Mouse (Mus musculus) kidney, postnatal 0 days (tissue): ENCODE measurements around the gene Birc2. TPM values are rescaled to one million over a fixed set of nuclear protein-coding genes. Genes with fewer than 3 reads are reported as not detected.

ENCODE experiments used
- ATAC-seq: fragments of 200-750 bp; cut with Nextera tagmentation; replicated peaks from 2 replicates; pipeline ENCODE4 v1.8.0; 2017; ENCODE audit warnings: low read depth, moderate number of reproducible peaks, moderate TSS enrichment, moderate library complexity; ENCODE audit not compliant: low FRiP score
- DNase-seq: peaks from one replicate; pipeline ENCODE4 v3.0.0-alpha.2; 2016; ENCODE audit warnings: low spot score
- H3K27ac ChIP-seq: fragments of 300-500 bp; sonication (generic); 2 replicates; pipeline ENCODE4 v1.5.1; 2014; ENCODE audit warnings: mild to moderate bottlenecking
- H3K27me3 ChIP-seq: fragments of 300-500 bp; sonication (generic); 2 replicates; pipeline ENCODE4 v1.6.1; 2014; ENCODE audit warnings: low read length, mixed read lengths; ENCODE audit not compliant: insufficient read depth
- H3K36me3 ChIP-seq: fragments of 300-500 bp; sonication (generic); 2 replicates; pipeline ENCODE4 v1.6.1; 2014; ENCODE audit warnings: low read length, mixed read lengths; ENCODE audit not compliant: insufficient read depth
- H3K4me1 ChIP-seq: fragments of 300-500 bp; sonication (generic); replicated peaks from 2 replicates; pipeline ENCODE4 v1.6.1; 2014; ENCODE audit warnings: antibody characterized with exemption, low read length, mixed read lengths; ENCODE audit not compliant: insufficient read depth
- H3K4me2 ChIP-seq: fragments of 300-500 bp; sonication (generic); 2 replicates; pipeline ENCODE4 v1.6.1; 2014; ENCODE audit warnings: mild to moderate bottlenecking, low read length, moderate library complexity, mixed read lengths
- H3K4me3 ChIP-seq: fragments of 300-500 bp; sonication (generic); replicated peaks from 2 replicates; pipeline ENCODE4 v1.5.1; 2014; ENCODE audit warnings: low read depth, low read length
- H3K9ac ChIP-seq: fragments of 300-500 bp; sonication (generic); 2 replicates; pipeline ENCODE4 v1.6.1; 2014; ENCODE audit warnings: low read depth, low read length
- H3K9me3 ChIP-seq: fragments of 300-500 bp; sonication (generic); replicated peaks from 2 replicates; pipeline ENCODE4 v1.6.1; 2016; ENCODE audit warnings: low read length, inconsistent platforms, mixed read lengths
- CTCF ChIP-seq: IDR thresholded peaks from 2 replicates; pipeline ENCODE4 v1.5.1; 2016; ENCODE audit warnings: antibody characterized with exemption, low read depth, mild to moderate bottlenecking, moderate library complexity
- WGBS: fragments of 180-500 bp; shearing (Covaris S2); extraction: QIAGEN DNeasy Blood & Tissue Kit; methylation state at CpG from one replicate; pipeline ENCODE4 v1.1.7; 2014; 5-methylcytosine and 5-hydroxymethylcytosine counted together
- polyA plus RNA-seq: library from polyadenylated mRNA; unstranded; fragments of >200 nt; fragmentation: Nextera tagmentation; extraction: Ambion mirVana; gene quantifications from 2 replicates; pipeline ENCODE4 v1.2.1, GENCODE M21; 2015

Gene Birc2
- polyA plus RNA-seq, 1 experiment from 2014 or later: 36.4 TPM

DNA sequence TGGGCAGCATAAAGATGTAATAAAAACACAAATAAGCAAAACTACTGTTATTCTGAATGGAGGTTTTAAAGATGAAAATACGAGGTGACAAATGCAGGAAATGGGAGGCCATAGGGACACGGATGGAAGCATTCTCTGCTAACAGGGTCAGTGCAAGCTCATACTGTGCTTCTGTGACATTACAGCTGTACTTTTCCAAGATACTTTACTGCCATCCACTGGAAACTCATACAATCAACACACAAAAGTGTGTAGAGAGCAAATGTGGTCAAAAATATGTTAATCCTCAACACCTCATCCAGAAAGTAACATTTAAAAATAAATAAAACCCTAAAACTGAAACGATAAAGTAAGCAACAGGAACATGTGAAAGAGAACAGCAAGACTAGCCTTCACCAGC is 14.1 kb downstream of the Birc2 start:
- Histone ChIP-seq H3K27ac (no peak overlapping the region), H3K36me3 (peaks cover 30% of the 10 kb centered on the region), H3K4me2 (no peak overlapping the region), H3K9me3 (no peaks in the 10 kb centered on the region), H3K27me3 (no peaks in the 10 kb centered on the region), H3K9ac (no peak overlapping the region), H3K4me3 (no peak overlapping the region), H3K4me1 (no peaks in the 10 kb centered on the region)
- TF ChIP-seq CTCF: peak; percentile 57
- 62% methylated on average over 3 of the region's 3 CpGs for WGBS
- no peak for ATAC-seq
- DNase-seq: peak; percentile 43

- H3K4me1 ChIP-seq: no peaks in the 10 kb centered on the region
- ATAC-seq: peak; percentile 29; the same call in 1 of the 2 replicates
- no peaks in the 10 kb centered on the region for H3K27me3 ChIP-seq
- TF ChIP-seq CTCF: no peak
- H3K36me3 ChIP-seq: no peaks in the 10 kb centered on the region
- no peak overlapping the region for H3K4me2 ChIP-seq
- WGBS: 67% methylated on average over 4 of the region's 5 CpGs
- DNase-seq: no peak
- H3K4me3 ChIP-seq: no peak overlapping the region
- no peaks in the 10 kb centered on the region for H3K9me3 ChIP-seq
- H3K9ac ChIP-seq: no peak overlapping the region
- H3K27ac ChIP-seq: no peak overlapping the region
Measured at GRCm38 (mm10) chr9:7805101-7805506, 31.8 kb downstream of the Birc2 start.

DNA sequence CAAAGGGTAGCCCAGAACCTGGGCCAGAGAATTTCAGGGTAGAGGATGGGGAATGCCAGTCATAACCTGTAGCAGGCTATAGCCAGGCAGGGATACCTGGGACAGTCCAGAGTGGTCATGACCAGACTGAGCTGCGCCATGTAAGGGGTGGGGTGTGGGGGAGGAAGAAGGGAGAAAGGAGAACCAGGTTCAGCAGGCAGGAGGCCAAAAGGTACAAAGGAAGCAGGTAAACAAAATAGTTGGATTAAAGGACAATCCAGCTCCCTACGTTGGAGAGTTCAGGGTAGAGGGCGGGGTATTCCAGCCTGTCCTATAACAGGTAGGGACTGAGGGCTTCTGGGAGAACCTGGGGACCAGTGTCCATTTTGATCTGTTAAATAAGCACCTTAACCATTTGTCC is 38.3 kb downstream of the Birc2 start:
- Histone ChIP-seq H3K27ac (no peak overlapping the region), H3K9me3 (no peaks in the 10 kb centered on the region), H3K4me2 (no peak overlapping the region), H3K27me3 (no peaks in the 10 kb centered on the region), H3K9ac (no peak overlapping the region), H3K4me3 (no peak overlapping the region), H3K4me1 (no peaks in the 10 kb centered on the region), H3K36me3 (no peaks in the 10 kb centered on the region)
- no peak for TF ChIP-seq CTCF
- DNase-seq: no peak
- WGBS: 77% methylated on average over 3 of the region's 3 CpGs
- peak; percentile 46 for ATAC-seq

GRCm38 (mm10) chr9:7797542-7797941 is 39.3 kb downstream of the Birc2 start:
- Histone ChIP-seq H3K36me3 (no peaks in the 10 kb centered on the region), H3K9me3 (no peaks in the 10 kb centered on the region), H3K4me2 (no peak overlapping the region), H3K27ac (no peak overlapping the region), H3K4me1 (no peaks in the 10 kb centered on the region), H3K4me3 (no peak overlapping the region), H3K9ac (no peak overlapping the region), H3K27me3 (no peaks in the 10 kb centered on the region)
- WGBS: 94% methylated on average over 2 of the region's 2 CpGs
- no peak for DNase-seq
- TF ChIP-seq CTCF: no peak
- ATAC-seq: no peak

GRCm38 (mm10) chr9:7796129-7796864 is 40.6 kb downstream of the Birc2 start:
- ATAC-seq (no peak), DNase-seq (no peak)
- Histone ChIP-seq H3K4me3 (no peak overlapping the region), H3K9ac (no peak overlapping the region), H3K9me3 (no peaks in the 10 kb centered on the region), H3K36me3 (peaks cover 6% of the 10 kb centered on the region; the same call in 1 of the 2 replicates), H3K27ac (no peak overlapping the region), H3K4me1 (no peaks in the 10 kb centered on the region), H3K27me3 (no peaks in the 10 kb centered on the region), H3K4me2 (no peak overlapping the region)
- no peak for TF ChIP-seq CTCF
- WGBS: 83% methylated on average over 6 of the region's 6 CpGs

DNA sequence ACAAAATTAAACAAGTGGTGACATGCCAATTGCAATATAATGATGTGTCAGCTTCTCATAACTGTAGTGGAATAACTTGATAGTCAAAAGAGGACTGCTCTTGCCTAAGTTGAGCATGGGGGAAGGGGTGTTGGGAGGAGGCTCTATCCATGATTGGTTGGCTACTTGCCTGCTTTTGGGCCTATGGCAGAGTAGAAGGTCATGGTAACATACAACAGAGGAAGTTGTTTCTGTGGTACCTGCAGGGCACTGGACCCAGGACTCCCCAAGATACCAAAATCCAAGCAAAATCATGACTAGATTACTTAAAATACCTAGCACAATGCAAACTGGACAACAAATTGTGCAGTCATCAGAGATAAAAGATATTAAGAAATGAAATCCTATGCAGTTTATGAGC is 41.3 kb downstream of the Birc2 start:
- Histone ChIP-seq H3K4me1 (no peaks in the 10 kb centered on the region), H3K36me3 (peaks cover 8% of the 10 kb centered on the region; the same call in 1 of the 2 replicates), H3K9ac (no peak overlapping the region), H3K27ac (no peak overlapping the region), H3K4me2 (no peak overlapping the region), H3K27me3 (no peaks in the 10 kb centered on the region), H3K9me3 (no peaks in the 10 kb centered on the region), H3K4me3 (no peak overlapping the region)
- no peak for TF ChIP-seq CTCF
- DNase-seq: no peak
- ATAC-seq: no peak

DNA sequence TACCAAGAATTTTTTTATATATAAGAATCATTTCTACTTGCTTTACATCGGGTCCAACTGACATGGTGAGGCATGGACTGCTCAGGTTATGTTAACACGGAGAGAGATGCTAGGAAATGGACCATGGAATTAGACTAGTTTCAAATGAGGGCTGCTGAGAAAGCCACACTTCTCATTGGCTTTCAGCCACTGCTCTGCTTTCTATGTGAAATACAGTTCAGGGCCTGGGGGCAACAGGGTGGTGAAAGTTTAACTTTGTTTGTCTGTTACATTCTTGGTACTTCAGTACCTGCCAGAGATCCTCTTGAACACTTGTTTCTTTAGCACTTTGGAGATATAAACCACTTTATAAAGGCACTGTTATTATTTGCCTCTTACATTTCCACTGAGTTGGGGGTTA is 43.3 kb downstream of the Birc2 start:
- no peaks in the 10 kb centered on the region for H3K27me3 ChIP-seq
- no peaks in the 10 kb centered on the region for H3K4me1 ChIP-seq
- peaks cover 10% of the 10 kb centered on the region; the same call in 1 of the 2 replicates for H3K36me3 ChIP-seq
- H3K4me3 ChIP-seq: no peak overlapping the region
- H3K9ac ChIP-seq: no peak overlapping the region
- ATAC-seq (no peak), DNase-seq (no peak)
- no peak for TF ChIP-seq CTCF
- 61% methylated on average over 2 of the region's 2 CpGs for WGBS
- no peak overlapping the region for H3K4me2 ChIP-seq
- no peak overlapping the region for H3K27ac ChIP-seq
- H3K9me3 ChIP-seq: no peaks in the 10 kb centered on the region
